Mouse (Mus musculus) liver, embryonic 14.5 days (tissue): ENCODE results near the gene Tgoln1.

ENCODE experiments used
- CTCF ChIP-seq: IDR thresholded peaks from 2 replicates; pipeline ENCODE4 v1.5.1; 2016; ENCODE audit warnings: antibody characterized with exemption, low read depth, control low read depth
- EP300 ChIP-seq: IDR thresholded peaks from 2 replicates; pipeline ENCODE4 v1.6.1; 2016; ENCODE audit warnings: antibody characterized with exemption, low read depth

- TF ChIP-seq CTCF (no peak), EP300 (no peak)
These were observed 6.1 kb upstream of the Tgoln1 start for GRCm38 (mm10) chr6:72622917-72623316.
